Mouse (Mus musculus): ENCODE measurements around the gene Chchd6. TPM values are rescaled to one million over a fixed set of nuclear protein-coding genes. Genes with fewer than 3 reads are reported as not detected.
A peak's percentile ranks its signal among the peaks of the same experiment; 100 is the strongest.

Chchd6 gene
- polyA plus RNA-seq, 1 experiment from 2014 or later: 145 TPM

GRCm38 (mm10) chr6:89552321-89553011 lies 43.0 kb downstream of the Chchd6 start:
- H3K4me1 ChIP-seq: peaks cover 8% of the 10 kb centered on the region
- no peak overlapping the region for H3K9ac ChIP-seq (replicated peaks)
- no peaks in the 10 kb centered on the region for H3K36me3 ChIP-seq
- H3K9me3 ChIP-seq: no peaks in the 10 kb centered on the region
- no peak overlapping the region for H3K4me3 ChIP-seq
- no peaks in the 10 kb centered on the region for H3K27me3 ChIP-seq
- H3K27ac ChIP-seq (replicated peaks): no peak overlapping the region
- WGBS: 85% methylated on average over 6 of the region's 6 CpGs
- ATAC-seq (replicated peaks): no peak; the same call in 1 of the 2 replicates
- H3K4me2 ChIP-seq (replicated peaks): no peak overlapping the region

- no peaks in the 10 kb centered on the region for H3K36me3 ChIP-seq
- H3K4me1 ChIP-seq: peaks cover 8% of the 10 kb centered on the region
- ATAC-seq (replicated peaks): no peak
- no peaks in the 10 kb centered on the region for H3K27me3 ChIP-seq
- no peak overlapping the region for H3K4me2 ChIP-seq (replicated peaks)
- no peak overlapping the region for H3K27ac ChIP-seq (replicated peaks)
- H3K9ac ChIP-seq (replicated peaks): no peak overlapping the region
- WGBS: 69% methylated on average over 3 of the region's 3 CpGs
- no peak overlapping the region for H3K4me3 ChIP-seq
- no peaks in the 10 kb centered on the region for H3K9me3 ChIP-seq
Observed at GRCm38 (mm10) chr6:89549157-89549556, 46.3 kb downstream of the Chchd6 start.

GRCm38 (mm10) chr6:89547951-89548350 lies 47.5 kb downstream of the Chchd6 start:
- Histone ChIP-seq H3K4me2 (replicated peaks) (no peak overlapping the region), H3K9ac (replicated peaks) (no peak overlapping the region), H3K4me3 (no peak overlapping the region), H3K27me3 (no peaks in the 10 kb centered on the region), H3K4me1 (peaks cover 5% of the 10 kb centered on the region), H3K36me3 (no peaks in the 10 kb centered on the region), H3K27ac (replicated peaks) (no peak overlapping the region), H3K9me3 (no peaks in the 10 kb centered on the region)
- ATAC-seq (replicated peaks): no peak
- WGBS: 88% methylated on average over 3 of the region's 3 CpGs

GRCm38 (mm10) chr6:89538102-89538751 lies 57.2 kb downstream of the Chchd6 start:
- Histone ChIP-seq H3K27ac (replicated peaks) (no peak overlapping the region), H3K4me3 (no peak overlapping the region), H3K36me3 (no peaks in the 10 kb centered on the region), H3K27me3 (no peaks in the 10 kb centered on the region), H3K9ac (replicated peaks) (no peak overlapping the region), H3K4me1 (no peaks in the 10 kb centered on the region), H3K4me2 (replicated peaks) (no peak overlapping the region), H3K9me3 (no peaks in the 10 kb centered on the region)
- no peak for ATAC-seq (replicated peaks)
- 85% methylated on average over 1 of the region's 1 CpGs for WGBS

GRCm38 (mm10) chr6:89535626-89536225 lies 59.7 kb downstream of the Chchd6 start:
- Histone ChIP-seq H3K4me1 (no peaks in the 10 kb centered on the region), H3K36me3 (no peaks in the 10 kb centered on the region), H3K4me2 (replicated peaks) (no peak overlapping the region), H3K27me3 (no peaks in the 10 kb centered on the region), H3K9me3 (no peaks in the 10 kb centered on the region), H3K4me3 (no peak overlapping the region), H3K9ac (replicated peaks) (no peak overlapping the region), H3K27ac (replicated peaks) (no peak overlapping the region)
- no peak for ATAC-seq (replicated peaks)
- WGBS: 60% methylated on average over 1 of the region's 1 CpGs

- Histone ChIP-seq H3K27me3 (no peaks in the 10 kb centered on the region), H3K36me3 (no peaks in the 10 kb centered on the region), H3K4me1 (peaks cover 3% of the 10 kb centered on the region; the same call in 1 of the 2 replicates), H3K9me3 (no peaks in the 10 kb centered on the region), H3K4me3 (no peak overlapping the region), H3K27ac (replicated peaks) (no peak overlapping the region), H3K9ac (replicated peaks) (no peak overlapping the region), H3K4me2 (replicated peaks) (no peak overlapping the region)
- 34% methylated on average over 2 of the region's 2 CpGs for WGBS
- no peak for ATAC-seq (replicated peaks)
Observed at GRCm38 (mm10) chr6:89524766-89525165, 70.7 kb downstream of the Chchd6 start.

GRCm38 (mm10) chr6:89510154-89510553 lies 85.3 kb downstream of the Chchd6 start:
- no peak overlapping the region for H3K4me2 ChIP-seq (replicated peaks)
- no peak overlapping the region for H3K4me3 ChIP-seq
- H3K9me3 ChIP-seq: no peaks in the 10 kb centered on the region
- no peak overlapping the region for H3K9ac ChIP-seq (replicated peaks)
- H3K36me3 ChIP-seq: no peaks in the 10 kb centered on the region
- H3K4me1 ChIP-seq: no peaks in the 10 kb centered on the region
- no peaks in the 10 kb centered on the region for H3K27me3 ChIP-seq
- H3K27ac ChIP-seq (replicated peaks): no peak overlapping the region
- ATAC-seq (replicated peaks): no peak

- Histone ChIP-seq H3K36me3 (no peaks in the 10 kb centered on the region), H3K9ac (replicated peaks) (no peak overlapping the region), H3K27me3 (no peaks in the 10 kb centered on the region), H3K4me2 (replicated peaks) (no peak overlapping the region), H3K4me3 (no peak overlapping the region), H3K27ac (replicated peaks) (no peak overlapping the region), H3K4me1 (no peaks in the 10 kb centered on the region), H3K9me3 (no peaks in the 10 kb centered on the region)
- WGBS: 63% methylated on average over 2 of the region's 2 CpGs
- no peak for ATAC-seq (replicated peaks)
Observed at GRCm38 (mm10) chr6:89508725-89509124, 86.7 kb downstream of the Chchd6 start.

- Histone ChIP-seq H3K4me3 (no peak overlapping the region), H3K27me3 (no peaks in the 10 kb centered on the region), H3K4me1 (no peaks in the 10 kb centered on the region), H3K36me3 (no peaks in the 10 kb centered on the region), H3K27ac (replicated peaks) (no peak overlapping the region), H3K4me2 (replicated peaks) (no peak overlapping the region), H3K9me3 (no peaks in the 10 kb centered on the region), H3K9ac (replicated peaks) (no peak overlapping the region)
- ATAC-seq (replicated peaks): no peak
Observed at GRCm38 (mm10) chr6:89508263-89508662, 87.2 kb downstream of the Chchd6 start.

- H3K27ac ChIP-seq (replicated peaks): peak overlapping the region; percentile 37; the same call in 1 of the 2 replicates
- ATAC-seq (replicated peaks): no peak
Observed at GRCm38 (mm10) chr6:89499961-89500360, 95.5 kb downstream of the Chchd6 start.

GRCm38 (mm10) chr6:89498764-89499516 lies 96.5 kb downstream of the Chchd6 start:
- H3K4me3 ChIP-seq: no peak overlapping the region
- 42% methylated on average over 6 of the region's 6 CpGs for WGBS
- peaks cover 5% of the 10 kb centered on the region; the same call in 1 of the 2 replicates for H3K4me1 ChIP-seq
- no peaks in the 10 kb centered on the region for H3K36me3 ChIP-seq
- no peaks in the 10 kb centered on the region for H3K9me3 ChIP-seq
- ATAC-seq (replicated peaks): peak; percentile 66; the same call in 1 of the 2 replicates
- no peaks in the 10 kb centered on the region for H3K27me3 ChIP-seq
- H3K9ac ChIP-seq (replicated peaks): no peak overlapping the region
- H3K4me2 ChIP-seq (replicated peaks): no peak overlapping the region
- peak overlapping the region; percentile 66 for H3K27ac ChIP-seq (replicated peaks)

More at GRCm38 (mm10) chr6:89499961-89500360, 95.5 kb downstream of the Chchd6 start:
- H3K36me3 ChIP-seq: no peaks in the 10 kb centered on the region
- H3K4me3 ChIP-seq: no peak overlapping the region
- no peaks in the 10 kb centered on the region for H3K9me3 ChIP-seq
- no peak overlapping the region for H3K9ac ChIP-seq (replicated peaks)
- no peaks in the 10 kb centered on the region for H3K27me3 ChIP-seq
- H3K4me1 ChIP-seq: peaks cover 5% of the 10 kb centered on the region; the same call in 1 of the 2 replicates
- 93% methylated on average over 1 of the region's 1 CpGs for WGBS
- H3K4me2 ChIP-seq (replicated peaks): no peak overlapping the region

- H3K4me3 ChIP-seq: no peak overlapping the region
- H3K4me1 ChIP-seq: peaks cover 5% of the 10 kb centered on the region; the same call in 1 of the 2 replicates
- no peaks in the 10 kb centered on the region for H3K9me3 ChIP-seq
- no peak overlapping the region for H3K27ac ChIP-seq (replicated peaks)
- no peaks in the 10 kb centered on the region for H3K36me3 ChIP-seq
- WGBS: 94% methylated on average over 1 of the region's 1 CpGs
- no peaks in the 10 kb centered on the region for H3K27me3 ChIP-seq
- ATAC-seq (replicated peaks): no peak
- H3K4me2 ChIP-seq (replicated peaks): no peak overlapping the region
- no peak overlapping the region for H3K9ac ChIP-seq (replicated peaks)
Observed at GRCm38 (mm10) chr6:89496916-89497315, 98.5 kb downstream of the Chchd6 start.

Data from forebrain, embryonic 15.5 days (tissue).